Mouse (Mus musculus): Measurements from ENCODE around the gene Lgals4. TPM values are rescaled to one million over a fixed set of nuclear protein-coding genes. Genes with fewer than 3 reads are reported as not detected.

Lgals4 gene
- polyA plus RNA-seq, 1 experiment from 2014 or later = 4.5 TPM

DNA sequence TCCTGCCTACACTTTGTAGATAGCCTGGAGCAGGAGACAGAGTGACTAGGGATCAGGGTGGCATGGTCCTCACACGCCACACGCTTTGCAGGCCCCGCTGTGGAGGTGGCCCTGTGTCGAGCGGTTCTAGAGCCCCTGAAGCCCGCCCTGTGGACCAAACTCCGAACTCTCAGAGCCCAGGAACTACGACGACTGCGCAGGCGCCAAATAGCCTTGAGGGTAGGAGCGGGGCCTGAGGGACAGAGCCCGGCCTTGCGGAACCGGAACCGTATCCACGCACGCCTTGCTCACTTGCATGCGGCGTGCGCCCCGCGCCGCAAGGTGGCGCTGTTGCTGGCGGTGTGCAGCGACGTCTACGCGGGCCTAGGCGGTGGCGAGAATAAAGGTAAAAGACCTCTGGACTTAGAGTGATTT, 37.1 kb upstream of the Lgals4 start:
- H3K4me1 ChIP-seq (replicated peaks) = peaks cover 7% of the 10 kb centered on the region
- no peaks in the 10 kb centered on the region for H3K9me3 ChIP-seq
- H3K27ac ChIP-seq = no peak overlapping the region
- no peaks in the 10 kb centered on the region for H3K36me3 ChIP-seq
- peak overlapping the region; percentile 14 for H3K4me3 ChIP-seq (replicated peaks)
- ATAC-seq = peak; percentile 80
- 0 out of 2 replicates have a peak overlapping the region, but pooled peaks have one; percentile 36 for H3K9ac ChIP-seq (replicated peaks)
- H3K4me2 ChIP-seq (replicated peaks) = peak overlapping the region; percentile 48
- WGBS = 14% methylated on average over 32 of the region's 32 CpGs
- 0 out of 2 replicates have a peak, but pooled peaks cover 8% of the 10 kb centered on the region for H3K27me3 ChIP-seq

DNA sequence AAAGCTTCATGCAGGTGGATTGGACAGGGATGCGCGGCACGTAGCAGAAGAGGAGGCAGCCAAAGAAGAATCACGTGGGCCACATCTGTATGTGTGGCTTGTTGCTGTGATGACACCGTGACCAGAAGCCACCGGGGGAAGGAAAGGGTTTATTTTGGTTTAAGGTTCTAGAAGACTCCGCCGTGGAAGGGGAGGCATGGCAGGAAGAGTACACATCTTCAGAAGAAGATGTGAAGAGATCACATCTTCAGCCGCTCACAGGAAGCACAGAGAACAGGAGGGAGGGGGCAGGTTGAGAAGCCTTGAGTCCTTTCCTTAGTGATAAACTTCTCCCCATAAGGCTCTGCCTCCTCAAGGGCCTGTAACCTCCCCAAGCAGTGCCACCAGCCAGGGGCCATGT, 33.7 kb upstream of the Lgals4 start:
- no peak for ATAC-seq
- H3K4me3 ChIP-seq (replicated peaks) = no peak overlapping the region
- no peak overlapping the region for H3K9ac ChIP-seq (replicated peaks)
- H3K27me3 ChIP-seq = 0 out of 2 replicates have a peak, but pooled peaks cover 8% of the 10 kb centered on the region
- H3K4me2 ChIP-seq (replicated peaks) = no peak overlapping the region
- WGBS = 95% methylated on average over 9 of the region's 9 CpGs
- H3K4me1 ChIP-seq (replicated peaks) = peaks cover 18% of the 10 kb centered on the region
- H3K36me3 ChIP-seq = no peaks in the 10 kb centered on the region
- no peaks in the 10 kb centered on the region for H3K9me3 ChIP-seq
- no peak overlapping the region for H3K27ac ChIP-seq

DNA sequence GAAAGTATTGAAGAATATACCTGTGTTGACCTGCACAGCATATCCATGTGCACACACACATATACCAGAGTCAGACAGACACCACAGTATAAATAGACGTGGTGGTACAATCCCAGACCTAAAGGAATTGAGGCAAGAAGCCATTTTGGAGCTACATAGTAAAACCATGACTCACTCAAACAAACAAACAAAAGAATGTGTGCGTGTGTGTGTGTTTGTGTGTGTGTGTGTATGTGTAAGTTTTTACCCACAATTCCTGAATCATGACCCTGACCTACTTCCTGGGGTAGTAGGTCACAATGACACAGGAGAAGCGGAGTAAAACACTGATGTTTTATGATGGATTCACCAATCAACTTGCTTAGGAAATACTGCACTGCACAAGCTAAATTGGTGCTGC, 32.2 kb upstream of the Lgals4 start:
- H3K27ac ChIP-seq = no peak overlapping the region
- 85% methylated on average over 3 of the region's 3 CpGs for WGBS
- no peak for ATAC-seq
- no peaks in the 10 kb centered on the region for H3K9me3 ChIP-seq
- no peaks in the 10 kb centered on the region for H3K27me3 ChIP-seq
- peaks cover 17% of the 10 kb centered on the region for H3K4me1 ChIP-seq (replicated peaks)
- H3K36me3 ChIP-seq = no peaks in the 10 kb centered on the region
- no peak overlapping the region for H3K9ac ChIP-seq (replicated peaks)
- no peak overlapping the region for H3K4me2 ChIP-seq (replicated peaks)
- H3K4me3 ChIP-seq (replicated peaks) = no peak overlapping the region

DNA sequence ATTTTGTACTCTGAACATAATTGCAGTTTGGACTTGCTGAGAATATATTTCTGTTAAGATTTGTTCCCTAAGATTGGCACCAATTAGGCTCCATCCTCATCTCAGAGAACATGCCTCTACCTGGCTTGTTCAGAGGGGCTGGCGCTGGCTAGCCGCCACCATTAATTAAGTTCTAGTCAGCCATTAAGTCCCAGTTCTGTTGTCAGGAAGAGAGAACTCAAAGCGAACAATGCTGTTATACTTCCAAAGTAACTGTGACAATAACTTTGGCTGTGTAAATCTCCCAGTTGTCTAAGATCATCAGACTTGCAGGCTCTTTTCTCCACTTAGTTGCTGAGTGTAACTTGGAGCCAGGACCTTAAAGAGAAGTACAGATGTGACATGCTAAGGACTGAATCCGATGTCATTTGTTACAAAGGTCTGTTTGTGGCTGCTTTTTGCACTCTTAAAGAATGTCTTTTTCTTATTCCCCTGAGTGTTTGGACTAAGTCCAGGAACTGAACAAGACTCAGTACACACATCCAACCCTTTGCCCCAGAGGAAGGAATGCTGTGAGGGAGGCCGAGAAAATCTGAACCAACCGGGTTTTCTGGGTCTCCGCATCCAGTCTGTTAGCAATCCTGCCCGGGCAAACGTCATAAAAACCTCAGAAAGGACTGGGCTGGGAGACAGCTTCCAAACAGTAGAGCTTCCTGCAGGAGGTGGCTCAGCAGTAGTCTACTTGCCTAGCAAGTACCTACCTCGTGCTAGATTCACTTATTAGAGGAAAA, 31.6 kb upstream of the Lgals4 start:
- Histone ChIP-seq H3K4me1 (replicated peaks) (peaks cover 11% of the 10 kb centered on the region), H3K9ac (replicated peaks) (no peak overlapping the region), H3K36me3 (no peaks in the 10 kb centered on the region), H3K27ac (no peak overlapping the region; the same call in 1 of the 2 replicates), H3K4me3 (replicated peaks) (no peak overlapping the region), H3K4me2 (replicated peaks) (no peak overlapping the region), H3K9me3 (no peaks in the 10 kb centered on the region), H3K27me3 (no peaks in the 10 kb centered on the region)
- 30% methylated on average over 10 of the region's 10 CpGs for WGBS
- ATAC-seq = no peak

DNA sequence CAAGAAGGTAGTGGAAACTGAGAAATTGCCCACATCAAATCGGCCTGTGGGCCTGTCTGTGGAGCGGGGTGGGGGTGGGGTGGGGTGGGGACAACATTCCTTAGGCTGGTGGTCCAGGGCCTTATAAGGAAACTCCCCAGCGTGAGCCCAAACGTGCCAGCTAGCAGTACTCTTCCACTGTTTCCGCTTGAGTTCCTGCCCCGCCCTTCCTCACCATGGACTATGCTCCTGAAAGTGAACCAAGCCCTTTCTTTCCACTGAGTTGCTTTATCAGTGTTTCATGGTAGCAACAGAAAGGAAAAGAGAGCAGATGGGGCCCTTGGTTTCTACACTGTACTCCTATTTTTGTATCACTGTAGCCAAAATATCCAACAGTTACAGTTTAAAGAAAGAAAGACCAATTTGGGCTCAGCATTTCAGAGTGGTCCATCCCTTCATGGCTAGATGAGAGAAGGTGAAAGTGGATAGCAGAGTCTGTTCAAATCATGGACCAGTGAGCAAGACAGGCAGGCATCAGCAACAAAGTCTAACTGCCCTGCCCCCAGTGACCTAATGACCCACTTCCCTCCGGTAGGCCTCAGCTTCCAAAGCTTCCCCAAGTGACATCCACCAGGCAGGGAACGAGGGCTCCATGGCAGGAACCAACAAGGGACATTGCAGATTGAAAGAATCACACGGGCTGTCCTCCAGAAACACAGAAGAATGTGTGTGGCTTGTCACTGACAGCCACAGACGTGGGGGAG, 30.6 kb upstream of the Lgals4 start:
- Histone ChIP-seq H3K27me3 (no peaks in the 10 kb centered on the region), H3K9ac (replicated peaks) (no peak overlapping the region), H3K9me3 (no peaks in the 10 kb centered on the region), H3K4me3 (replicated peaks) (no peak overlapping the region), H3K27ac (no peak overlapping the region; the same call in 1 of the 2 replicates), H3K4me1 (replicated peaks) (peaks cover 17% of the 10 kb centered on the region), H3K36me3 (no peaks in the 10 kb centered on the region), H3K4me2 (replicated peaks) (no peak overlapping the region)
- WGBS = 9% methylated on average over 10 of the region's 10 CpGs
- ATAC-seq = no peak

DNA sequence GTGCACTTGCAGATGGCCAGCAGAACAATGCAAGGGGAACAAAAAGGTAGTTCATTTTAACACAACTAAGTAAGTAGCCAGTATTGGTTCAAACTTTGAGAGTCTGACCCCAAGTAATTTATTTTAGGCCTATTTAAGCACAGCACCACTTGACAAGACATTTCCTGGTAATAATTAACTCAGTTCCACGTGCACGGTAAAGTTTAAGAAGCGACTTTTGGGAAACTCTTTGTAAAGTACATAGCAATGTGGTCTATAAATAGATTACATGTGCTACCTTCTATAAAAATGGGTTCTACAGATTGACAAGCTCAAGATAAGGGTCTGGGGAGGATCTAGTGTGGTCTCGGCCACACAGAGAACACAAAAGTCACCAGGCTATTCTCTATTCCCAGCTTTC, 29.9 kb upstream of the Lgals4 start:
- 76% methylated on average over 4 of the region's 4 CpGs for WGBS

DNA sequence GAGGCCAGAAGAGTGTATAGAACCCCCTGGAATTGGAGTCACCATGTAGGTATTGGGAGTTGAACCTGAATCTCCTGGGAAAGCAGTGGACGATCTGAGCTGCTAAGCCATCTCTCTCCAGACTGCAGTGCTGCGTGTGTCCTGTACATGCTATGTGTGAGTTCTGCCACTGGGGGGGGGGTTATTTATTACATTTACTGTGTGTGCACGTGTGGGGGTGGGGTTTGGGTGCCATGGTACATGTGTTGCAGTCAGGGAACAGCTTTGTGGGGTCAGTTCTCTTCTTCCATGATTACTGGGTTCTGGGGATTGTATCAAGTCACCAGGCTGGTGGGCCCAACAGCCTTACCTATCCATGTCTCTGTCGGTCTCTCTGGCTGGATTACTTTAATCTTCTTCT, 26.8 kb upstream of the Lgals4 start:
- H3K9me3 ChIP-seq = no peaks in the 10 kb centered on the region
- no peak overlapping the region for H3K4me3 ChIP-seq (replicated peaks)
- no peaks in the 10 kb centered on the region for H3K27me3 ChIP-seq
- H3K9ac ChIP-seq (replicated peaks) = no peak overlapping the region
- H3K4me2 ChIP-seq (replicated peaks) = no peak overlapping the region
- H3K4me1 ChIP-seq (replicated peaks) = peaks cover 26% of the 10 kb centered on the region
- 78% methylated on average over 4 of the region's 4 CpGs for WGBS
- no peak overlapping the region for H3K27ac ChIP-seq
- no peaks in the 10 kb centered on the region for H3K36me3 ChIP-seq
- ATAC-seq = no peak

More for the DNA sequence above, 29.9 kb upstream of the Lgals4 start:
- Histone ChIP-seq H3K4me2 (replicated peaks) (no peak overlapping the region), H3K4me3 (replicated peaks) (no peak overlapping the region), H3K36me3 (no peaks in the 10 kb centered on the region), H3K27ac (no peak overlapping the region), H3K9me3 (no peaks in the 10 kb centered on the region), H3K27me3 (no peaks in the 10 kb centered on the region), H3K4me1 (replicated peaks) (peaks cover 20% of the 10 kb centered on the region), H3K9ac (replicated peaks) (no peak overlapping the region)
- no peak for ATAC-seq

DNA sequence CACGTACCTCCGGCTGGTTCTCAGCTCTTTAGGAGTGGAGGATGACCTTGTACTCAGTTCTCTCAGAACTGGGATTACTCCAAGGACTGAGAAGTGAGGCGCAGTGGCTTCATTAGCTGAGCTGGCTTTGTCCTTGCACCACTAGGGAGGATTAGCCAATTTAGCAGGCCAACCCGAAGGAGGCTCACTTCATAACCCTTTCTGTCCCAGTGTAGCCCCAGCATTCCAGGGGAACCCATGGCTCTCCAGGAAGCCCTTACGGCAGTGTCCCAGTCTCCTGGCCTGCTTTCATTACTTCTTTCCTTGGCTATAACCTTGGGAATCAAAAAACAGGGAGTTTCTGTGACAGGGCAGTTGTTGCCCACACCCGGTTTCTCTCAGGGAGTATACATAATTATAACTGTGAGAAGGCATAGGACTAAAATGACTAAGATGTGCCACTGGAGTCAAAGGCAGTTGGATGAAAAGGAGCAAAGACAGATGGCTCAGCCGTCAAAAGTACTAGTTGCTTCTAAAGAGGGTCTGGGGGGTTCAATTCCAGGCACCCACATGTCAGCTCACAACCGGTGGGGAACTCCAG, 25.9 kb upstream of the Lgals4 start:
- Histone ChIP-seq H3K9ac (replicated peaks) (peak overlapping the region; percentile 87), H3K27ac (peak overlapping the region; percentile 99), H3K27me3 (no peaks in the 10 kb centered on the region), H3K36me3 (0 out of 2 replicates have a peak, but pooled peaks cover 5% of the 10 kb centered on the region), H3K9me3 (no peaks in the 10 kb centered on the region), H3K4me1 (replicated peaks) (peaks cover 30% of the 10 kb centered on the region), H3K4me3 (replicated peaks) (peak overlapping the region; percentile 81), H3K4me2 (replicated peaks) (peak overlapping the region; percentile 95)
- 25% methylated on average over 6 of the region's 8 CpGs for WGBS
- ATAC-seq = no peak

DNA sequence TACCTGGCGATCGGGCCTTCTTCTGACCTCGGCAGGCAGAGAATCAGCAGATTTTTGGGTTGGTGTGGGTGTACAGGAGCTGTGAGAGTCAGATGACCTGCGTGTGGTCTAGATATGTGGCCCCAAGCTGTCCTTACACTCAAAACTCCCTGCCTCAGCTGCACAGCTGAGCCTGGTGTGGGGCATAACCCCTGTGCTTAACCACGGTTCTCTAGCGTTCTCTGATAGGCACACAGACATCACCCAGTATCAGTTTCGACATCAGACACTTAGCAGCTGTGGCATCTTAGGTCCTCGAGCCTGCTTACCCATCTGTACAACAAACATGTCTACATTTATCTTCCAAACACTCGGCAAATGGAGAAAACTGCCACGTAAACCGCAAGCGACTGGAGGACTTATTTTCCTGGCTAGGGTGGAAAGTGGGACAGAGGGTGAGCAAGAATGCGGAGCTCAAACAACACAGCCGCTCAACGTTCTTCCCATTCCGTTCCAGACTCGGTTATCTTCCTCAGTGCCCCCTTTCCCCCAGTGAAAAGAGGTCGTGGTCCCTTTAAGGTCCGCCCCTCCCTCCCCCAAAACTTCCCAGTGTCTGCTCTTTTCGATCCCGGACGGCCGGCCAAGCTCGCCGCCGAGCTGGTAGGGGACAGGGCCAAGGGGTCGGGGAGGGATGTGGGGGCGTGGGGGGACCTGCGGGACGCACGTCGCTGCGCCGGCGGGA, 25.3 kb upstream of the Lgals4 start, which contains the start of gene Hnrnpl:
Gene Hnrnpl, plus strand, starts transcription at position 321 of the 721 bp plus-strand sequence.
- H3K27me3 ChIP-seq = no peaks in the 10 kb centered on the region
- H3K27ac ChIP-seq = peak within 1 kb of the TSS; percentile 99
- peaks cover 30% of the 10 kb centered on the region for H3K4me1 ChIP-seq (replicated peaks)
- H3K4me2 ChIP-seq (replicated peaks) = peak within 1 kb of the TSS; percentile 95
- no peaks in the 10 kb centered on the region for H3K9me3 ChIP-seq
- H3K36me3 ChIP-seq = peaks cover 12% of the 10 kb centered on the region
- H3K9ac ChIP-seq (replicated peaks) = peak within 1 kb of the TSS; percentile 87
- peak within 1 kb of the TSS; percentile 81 for H3K4me3 ChIP-seq (replicated peaks)
- WGBS = 2% methylated on average over 33 of the region's 35 CpGs
- ATAC-seq = no peak; the same call in 1 of the 2 replicates

DNA sequence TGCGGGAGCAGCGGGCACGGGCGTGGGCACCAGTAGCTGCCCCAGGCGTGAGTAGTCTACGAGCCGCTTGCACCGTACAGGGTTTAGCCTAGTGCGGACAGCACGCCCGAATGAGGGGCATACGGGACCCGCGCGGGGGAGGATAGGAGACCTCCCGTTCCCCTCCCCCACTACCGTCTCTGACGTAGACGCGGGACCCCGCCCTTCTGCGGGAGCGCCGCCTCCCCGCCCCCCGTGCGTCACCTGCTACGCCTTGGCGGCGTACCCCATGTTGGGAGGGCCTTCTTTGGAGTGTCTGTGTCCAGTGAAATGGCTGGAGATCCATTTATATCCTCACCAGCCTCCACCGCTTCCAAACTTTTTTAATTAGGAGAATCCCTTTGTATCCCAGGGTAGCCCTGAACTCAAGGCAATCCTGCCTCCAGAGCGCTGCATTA, 24.7 kb upstream of the Lgals4 start:
- Histone ChIP-seq H3K4me1 (replicated peaks) (peaks cover 35% of the 10 kb centered on the region), H3K4me2 (replicated peaks) (peak overlapping the region; percentile 95), H3K9me3 (no peaks in the 10 kb centered on the region), H3K36me3 (peaks cover 17% of the 10 kb centered on the region), H3K27ac (peak overlapping the region; percentile 99), H3K9ac (replicated peaks) (peak overlapping the region; percentile 87), H3K4me3 (replicated peaks) (peak overlapping the region; percentile 81), H3K27me3 (no peaks in the 10 kb centered on the region)
- WGBS = under 1% methylated on average over 32 of the region's 32 CpGs
- peak; percentile 64 for ATAC-seq

DNA sequence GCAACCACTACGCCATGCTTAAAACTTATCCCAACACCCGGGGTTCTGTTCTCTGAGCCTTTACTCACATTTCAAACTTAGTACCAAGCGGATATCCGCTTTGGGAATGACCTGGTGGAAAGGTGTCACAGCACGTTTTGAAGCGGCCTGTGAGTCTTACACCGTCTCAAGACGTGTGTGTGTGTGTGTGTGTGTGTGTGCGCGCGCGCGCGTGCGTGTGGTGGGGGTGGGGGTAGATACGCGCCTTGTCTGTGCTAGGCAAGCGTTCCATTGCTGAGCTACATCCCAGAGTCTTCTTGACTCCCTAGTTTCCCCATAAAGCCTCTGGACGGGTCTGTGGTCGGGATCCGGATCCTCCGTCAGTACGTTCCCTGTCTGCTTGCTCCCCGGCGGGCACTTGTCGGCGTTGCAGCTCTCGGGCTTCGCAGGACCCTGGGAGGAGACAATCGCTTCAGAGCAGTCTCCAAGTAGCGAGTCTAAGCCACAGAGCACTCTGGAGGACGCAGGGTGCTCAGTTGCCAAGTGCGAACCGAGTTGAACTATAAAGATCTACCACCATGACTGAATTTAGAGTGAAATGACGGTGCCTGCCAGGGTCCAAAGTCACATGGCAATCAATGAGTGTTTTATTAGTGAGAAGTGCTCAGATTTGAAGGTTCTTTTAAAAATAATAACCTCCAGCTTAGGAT, 24.1 kb upstream of the Lgals4 start:
- under 1% methylated on average over 35 of the region's 35 CpGs for WGBS
- H3K27ac ChIP-seq = peak overlapping the region; percentile 99
- no peaks in the 10 kb centered on the region for H3K27me3 ChIP-seq
- ATAC-seq = peak; percentile 28
- peaks cover 23% of the 10 kb centered on the region for H3K36me3 ChIP-seq
- H3K4me3 ChIP-seq (replicated peaks) = peak overlapping the region; percentile 81
- H3K4me1 ChIP-seq (replicated peaks) = peaks cover 41% of the 10 kb centered on the region
- H3K9ac ChIP-seq (replicated peaks) = peak overlapping the region; percentile 87
- no peaks in the 10 kb centered on the region for H3K9me3 ChIP-seq
- peak overlapping the region; percentile 95 for H3K4me2 ChIP-seq (replicated peaks)

All from midbrain, embryonic 13.5 days (tissue).